Mouse (Mus musculus): ENCODE measurements around the gene Bcl2l12.

Gene Bcl2l12

DNA sequence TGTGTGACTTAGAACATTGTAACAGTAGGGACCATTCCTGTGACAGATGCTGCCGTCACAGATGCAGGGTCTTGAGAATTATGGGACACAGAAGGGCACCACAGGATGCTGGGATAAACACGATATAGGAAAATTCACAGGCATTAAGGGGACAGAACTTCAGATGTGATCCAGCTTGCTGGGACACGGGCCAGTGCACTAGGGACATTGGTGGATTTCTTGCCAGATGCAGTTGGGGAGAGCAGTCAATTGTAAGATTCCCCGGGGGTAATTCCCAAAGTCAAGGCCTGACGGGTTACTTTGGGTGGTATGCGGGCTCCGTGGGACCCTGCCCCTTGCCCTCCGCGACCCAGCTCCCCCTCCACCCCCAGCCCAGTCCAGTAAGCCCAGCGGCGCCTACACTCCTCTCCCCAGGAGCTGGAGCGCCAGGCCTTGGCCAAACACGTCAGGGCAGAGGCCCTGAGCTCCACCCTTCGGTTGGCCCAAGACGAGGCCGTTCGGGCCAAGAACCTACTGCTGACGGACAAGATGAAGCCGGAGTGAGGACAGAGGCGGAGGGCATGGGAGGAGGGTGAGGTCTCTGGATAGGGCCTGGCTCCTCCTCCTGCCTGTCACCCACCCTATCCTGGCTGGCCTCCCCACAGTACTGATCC lies 41.2 kb downstream of the Bcl2l12 start:
- TF ChIP-seq POU5F1 (IDR thresholded peaks at IDR 0.05; ENCODE audit: borderline replicate concordance, low read length), result no peak
- TF ChIP-seq CTCF (conservative IDR thresholded peaks at IDR 0.05; ENCODE audit: low read length), result no peak
- TF ChIP-seq NANOG (IDR thresholded peaks at IDR 0.05; ENCODE audit: borderline replicate concordance, low read length), result no peak

DNA sequence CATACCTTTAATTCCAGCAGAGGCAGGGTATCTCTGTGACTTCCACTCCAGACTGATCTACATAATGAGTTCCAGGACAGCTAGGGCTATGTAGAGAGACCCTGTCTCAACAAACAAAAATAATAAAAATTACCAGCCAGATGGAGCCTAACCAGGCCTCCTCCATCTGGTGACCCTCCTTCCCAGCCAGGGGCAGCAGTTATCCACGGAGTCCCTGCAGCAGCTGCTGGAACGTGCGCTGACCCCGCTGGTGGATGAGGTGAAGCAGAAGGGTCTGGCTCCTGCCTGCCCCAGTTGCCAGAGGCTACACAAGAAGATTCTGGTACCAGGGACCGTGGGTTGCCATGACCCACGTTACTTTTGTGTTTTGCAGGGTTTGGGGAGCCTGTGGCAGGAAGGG lies 42.2 kb downstream of the Bcl2l12 start:
- peaks cover 48% of the 10 kb centered on the region for H3K4me1 ChIP-seq (replicated peaks; ENCODE audit: low read depth, low read length)
- 0 out of 2 replicates have a peak, but pooled peaks cover under 1% of the 10 kb centered on the region for H3K27me3 ChIP-seq (ENCODE audit: insufficient read depth, low read length)
- no peak for TF ChIP-seq NANOG (IDR thresholded peaks at IDR 0.05; ENCODE audit: borderline replicate concordance, low read length)
- no peak for TF ChIP-seq CTCF (conservative IDR thresholded peaks at IDR 0.05; ENCODE audit: low read length)
- TF ChIP-seq POU5F1 (IDR thresholded peaks at IDR 0.05; ENCODE audit: borderline replicate concordance, low read length), result no peak
- H3K9me3 ChIP-seq (ENCODE audit: low read length), result no peaks in the 10 kb centered on the region
- H3K36me3 ChIP-seq (ENCODE audit: insufficient read depth, low read length), result peaks cover 38% of the 10 kb centered on the region
- no peak overlapping the region for H3K4me3 ChIP-seq (replicated peaks; ENCODE audit: low read length)

More for the DNA sequence above, 41.2 kb downstream of the Bcl2l12 start:
- Histone ChIP-seq H3K9me3 (ENCODE audit: low read length) (no peaks in the 10 kb centered on the region), H3K36me3 (ENCODE audit: insufficient read depth, low read length) (peaks cover 49% of the 10 kb centered on the region), H3K4me3 (replicated peaks; ENCODE audit: low read length) (peak overlapping the region; percentile 41; the same call in 1 of the 2 replicates), H3K27me3 (ENCODE audit: insufficient read depth, low read length) (no peaks in the 10 kb centered on the region), H3K4me1 (replicated peaks; ENCODE audit: low read depth, low read length) (peaks cover 44% of the 10 kb centered on the region)

DNA sequence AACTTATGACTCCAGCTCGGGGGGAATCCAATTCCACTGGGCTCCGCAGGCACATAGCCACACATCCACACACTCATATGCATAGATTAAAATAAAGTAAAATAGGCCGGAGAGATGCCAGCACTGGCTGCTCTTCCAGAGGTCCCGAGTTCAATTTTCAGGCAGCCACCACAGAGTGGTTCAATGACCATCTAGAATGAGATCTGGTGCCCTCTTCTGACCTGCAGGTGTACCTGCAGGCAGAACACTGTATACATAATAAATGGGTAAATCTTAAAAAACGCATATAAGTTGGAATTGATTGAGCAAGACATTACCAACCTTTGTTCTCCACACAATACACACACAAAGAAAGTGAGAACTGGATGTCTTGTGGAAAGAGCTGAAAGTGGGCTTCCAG lies 42.9 kb downstream of the Bcl2l12 start:
- no peak for TF ChIP-seq NANOG (IDR thresholded peaks at IDR 0.05; ENCODE audit: borderline replicate concordance, low read length)
- TF ChIP-seq POU5F1 (IDR thresholded peaks at IDR 0.05; ENCODE audit: borderline replicate concordance, low read length), result no peak
- TF ChIP-seq CTCF (conservative IDR thresholded peaks at IDR 0.05; ENCODE audit: low read length), result peak; percentile 60

DNA sequence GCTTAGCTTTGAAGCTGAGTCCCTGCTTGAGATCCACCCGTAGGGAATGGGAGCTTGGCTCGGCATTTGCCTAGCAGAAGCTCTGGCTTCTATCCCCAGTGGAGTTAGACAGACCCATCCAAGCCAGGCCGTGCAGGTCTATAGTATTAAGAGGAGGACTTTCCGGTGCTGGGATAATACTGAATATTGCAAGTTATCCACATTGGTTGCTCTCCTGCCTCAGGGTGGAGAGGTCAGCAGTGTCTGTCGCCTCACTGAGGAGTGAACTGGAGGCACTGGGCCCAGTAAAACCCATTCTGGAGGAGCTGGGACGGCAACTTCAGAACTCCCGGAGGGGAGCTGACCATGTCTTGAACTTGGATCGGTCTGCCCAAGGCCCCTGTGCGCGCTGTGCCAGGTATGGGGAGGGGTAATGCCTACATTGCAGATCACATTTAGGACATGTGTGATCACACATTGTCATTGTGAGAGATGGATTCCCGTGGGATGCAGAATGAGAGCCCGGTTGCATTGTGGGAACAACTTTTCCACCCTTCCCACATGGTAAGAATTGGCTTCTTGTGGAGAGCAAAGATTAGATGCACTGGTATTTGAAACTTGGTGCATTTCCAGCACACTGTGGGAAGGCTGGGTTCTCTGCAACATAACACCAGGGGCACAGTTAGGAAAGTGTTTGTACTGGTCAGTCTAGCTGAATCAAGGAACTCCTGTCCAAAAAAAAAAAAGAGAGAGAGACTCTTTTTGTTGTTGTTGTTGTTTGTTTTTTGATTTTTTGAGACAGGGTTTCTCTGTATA lies 44.2 kb downstream of the Bcl2l12 start:
- Histone ChIP-seq H3K4me1 (replicated peaks; ENCODE audit: low read depth, low read length) (peaks cover 62% of the 10 kb centered on the region), H3K27me3 (ENCODE audit: insufficient read depth, low read length) (peaks cover 14% of the 10 kb centered on the region), H3K4me3 (replicated peaks; ENCODE audit: low read length) (no peak overlapping the region), H3K36me3 (ENCODE audit: insufficient read depth, low read length) (peaks cover 19% of the 10 kb centered on the region), H3K9me3 (ENCODE audit: low read length) (no peaks in the 10 kb centered on the region)
- TF ChIP-seq CTCF (conservative IDR thresholded peaks at IDR 0.05; ENCODE audit: low read length), result no peak
- TF ChIP-seq POU5F1 (IDR thresholded peaks at IDR 0.05; ENCODE audit: borderline replicate concordance, low read length), result no peak
- TF ChIP-seq NANOG (IDR thresholded peaks at IDR 0.05; ENCODE audit: borderline replicate concordance, low read length), result no peak

More for the DNA sequence above, 42.9 kb downstream of the Bcl2l12 start:
- H3K27me3 ChIP-seq (ENCODE audit: insufficient read depth, low read length), result peaks cover 7% of the 10 kb centered on the region
- H3K4me1 ChIP-seq (replicated peaks; ENCODE audit: low read depth, low read length), result peaks cover 54% of the 10 kb centered on the region
- H3K9me3 ChIP-seq (ENCODE audit: low read length), result no peaks in the 10 kb centered on the region
- H3K36me3 ChIP-seq (ENCODE audit: insufficient read depth, low read length), result peaks cover 32% of the 10 kb centered on the region
- no peak overlapping the region for H3K4me3 ChIP-seq (replicated peaks; ENCODE audit: low read length)

DNA sequence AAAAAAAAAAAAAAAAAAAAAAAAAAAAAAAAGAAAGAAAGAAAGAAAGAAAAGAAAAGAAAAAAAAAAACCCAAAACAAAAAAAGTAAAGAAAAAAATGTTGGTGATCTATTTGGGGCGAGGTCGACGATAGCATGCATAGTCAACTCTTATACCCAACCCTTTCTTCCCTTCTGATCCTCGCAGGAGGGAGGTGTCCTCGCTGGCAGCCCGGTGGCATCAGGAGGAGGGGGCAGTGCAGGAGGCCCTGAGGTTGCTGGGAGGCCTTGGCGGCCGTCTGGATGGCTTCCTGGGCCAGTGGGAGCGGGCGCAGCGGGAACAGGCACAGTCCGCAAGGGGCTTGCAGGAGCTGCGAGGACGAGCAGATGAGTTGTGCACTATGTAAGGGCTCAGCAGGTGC lies 45.0 kb downstream of the Bcl2l12 start:
- Histone ChIP-seq H3K36me3 (ENCODE audit: insufficient read depth, low read length) (peaks cover 11% of the 10 kb centered on the region), H3K9me3 (ENCODE audit: low read length) (no peaks in the 10 kb centered on the region), H3K4me1 (replicated peaks; ENCODE audit: low read depth, low read length) (peaks cover 62% of the 10 kb centered on the region), H3K27me3 (ENCODE audit: insufficient read depth, low read length) (peaks cover 18% of the 10 kb centered on the region), H3K4me3 (replicated peaks; ENCODE audit: low read length) (no peak overlapping the region)
- TF ChIP-seq POU5F1 (IDR thresholded peaks at IDR 0.05; ENCODE audit: borderline replicate concordance, low read length) (no peak), CTCF (conservative IDR thresholded peaks at IDR 0.05; ENCODE audit: low read length) (no peak), NANOG (IDR thresholded peaks at IDR 0.05; ENCODE audit: borderline replicate concordance, low read length) (no peak)

DNA sequence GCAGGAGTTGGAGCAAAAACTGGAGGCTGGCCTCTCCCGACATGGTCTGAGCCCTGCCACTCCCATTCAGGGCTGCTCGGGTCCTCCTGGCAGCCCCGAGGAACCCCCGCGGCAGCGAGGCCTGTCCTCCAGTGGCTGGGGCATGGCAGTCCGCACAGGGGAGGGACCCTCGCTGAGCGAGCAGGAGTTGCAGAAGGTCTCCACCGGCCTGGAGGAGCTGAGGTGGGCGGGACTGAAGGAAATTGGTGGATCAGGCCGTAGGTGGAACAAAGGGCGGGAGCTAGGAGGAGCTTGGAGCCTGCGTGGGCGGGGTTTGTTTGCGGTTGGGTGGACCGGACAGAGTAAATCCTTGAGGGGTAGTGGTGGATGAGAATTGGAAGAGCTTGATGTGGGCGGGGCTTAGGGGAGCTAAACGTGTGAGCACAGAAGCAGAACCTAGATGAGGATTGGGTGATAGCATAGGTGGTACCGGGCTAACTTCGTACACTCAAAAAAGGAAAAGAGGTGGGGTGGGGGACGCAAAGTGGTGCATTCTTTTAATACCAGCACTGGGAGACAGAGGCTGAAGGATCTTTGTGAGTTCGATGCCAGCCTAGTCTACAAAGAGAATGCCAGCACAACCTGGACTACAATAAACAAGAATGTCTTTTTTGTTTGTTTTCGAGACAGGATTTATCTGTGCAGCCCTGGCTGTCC lies 45.8 kb downstream of the Bcl2l12 start:
- TF ChIP-seq NANOG (IDR thresholded peaks at IDR 0.05; ENCODE audit: borderline replicate concordance, low read length) (no peak), CTCF (conservative IDR thresholded peaks at IDR 0.05; ENCODE audit: low read length) (no peak), POU5F1 (IDR thresholded peaks at IDR 0.05; ENCODE audit: borderline replicate concordance, low read length) (no peak)
- no peaks in the 10 kb centered on the region for H3K9me3 ChIP-seq (ENCODE audit: low read length)
- peaks cover 4% of the 10 kb centered on the region for H3K36me3 ChIP-seq (ENCODE audit: insufficient read depth, low read length)
- peaks cover 55% of the 10 kb centered on the region for H3K4me1 ChIP-seq (replicated peaks; ENCODE audit: low read depth, low read length)
- H3K4me3 ChIP-seq (replicated peaks; ENCODE audit: low read length), result peak overlapping the region; percentile 84
- peaks cover 18% of the 10 kb centered on the region for H3K27me3 ChIP-seq (ENCODE audit: insufficient read depth, low read length)

DNA sequence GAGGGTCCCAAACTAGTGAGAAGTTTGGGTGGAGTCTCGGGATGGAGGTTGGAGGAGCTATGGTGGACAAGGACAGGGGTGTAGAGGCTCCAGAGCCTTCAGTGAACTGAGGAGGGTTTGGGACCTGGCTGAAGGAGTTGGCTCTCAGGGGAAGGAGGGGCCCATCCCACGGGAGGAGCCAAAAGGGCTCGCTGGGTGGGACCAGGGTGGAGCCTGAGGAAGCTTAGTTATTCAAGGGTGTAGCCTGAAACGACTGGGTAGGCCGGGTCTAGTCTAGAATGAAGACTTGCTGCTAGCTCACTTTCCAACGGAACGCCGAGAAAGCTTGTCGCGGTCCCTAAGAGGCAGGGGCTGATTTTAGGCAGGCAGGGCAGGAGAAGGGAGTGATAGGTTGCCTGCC lies 46.6 kb downstream of the Bcl2l12 start:
- H3K4me3 ChIP-seq (replicated peaks; ENCODE audit: low read length), result peak overlapping the region; percentile 84
- H3K27me3 ChIP-seq (ENCODE audit: insufficient read depth, low read length), result peaks cover 18% of the 10 kb centered on the region
- TF ChIP-seq POU5F1 (IDR thresholded peaks at IDR 0.05; ENCODE audit: borderline replicate concordance, low read length) (no peak), CTCF (conservative IDR thresholded peaks at IDR 0.05; ENCODE audit: low read length) (no peak), NANOG (IDR thresholded peaks at IDR 0.05; ENCODE audit: borderline replicate concordance, low read length) (no peak)
- no peaks in the 10 kb centered on the region; the same call in 1 of the 2 replicates for H3K36me3 ChIP-seq (ENCODE audit: insufficient read depth, low read length)
- H3K9me3 ChIP-seq (ENCODE audit: low read length), result no peaks in the 10 kb centered on the region
- H3K4me1 ChIP-seq (replicated peaks; ENCODE audit: low read depth, low read length), result peaks cover 47% of the 10 kb centered on the region

DNA sequence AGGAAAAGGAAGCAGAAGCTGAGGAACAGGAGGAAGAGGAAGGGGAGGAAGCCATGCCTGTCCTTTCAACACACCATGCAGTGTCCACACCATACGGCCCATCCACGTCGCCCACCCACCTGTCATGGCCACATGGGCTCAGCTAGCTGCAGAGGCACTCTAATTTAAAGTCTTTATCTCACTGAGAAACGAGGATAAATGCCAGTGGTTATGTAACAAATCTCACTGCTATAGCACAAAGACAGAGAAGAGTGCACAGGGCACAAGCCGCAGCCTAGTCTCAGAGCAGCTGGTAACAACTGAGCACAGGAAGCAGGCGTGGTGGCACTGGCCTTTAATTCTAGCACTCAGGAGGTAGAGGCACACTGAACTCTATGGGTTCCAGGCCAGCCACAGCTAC lies 48.6 kb downstream of the Bcl2l12 start:
- H3K4me3 ChIP-seq (replicated peaks; ENCODE audit: low read length), result peak overlapping the region; percentile 84; the same call in 1 of the 2 replicates
- H3K4me1 ChIP-seq (replicated peaks; ENCODE audit: low read depth, low read length), result peaks cover 45% of the 10 kb centered on the region
- H3K27me3 ChIP-seq (ENCODE audit: insufficient read depth, low read length), result peaks cover 18% of the 10 kb centered on the region
- no peaks in the 10 kb centered on the region for H3K9me3 ChIP-seq (ENCODE audit: low read length)
- no peaks in the 10 kb centered on the region for H3K36me3 ChIP-seq (ENCODE audit: insufficient read depth, low read length)
- no peak for TF ChIP-seq NANOG (IDR thresholded peaks at IDR 0.05; ENCODE audit: borderline replicate concordance, low read length)
- no peak for TF ChIP-seq CTCF (conservative IDR thresholded peaks at IDR 0.05; ENCODE audit: low read length)
- TF ChIP-seq POU5F1 (IDR thresholded peaks at IDR 0.05; ENCODE audit: borderline replicate concordance, low read length), result no peak
